Mouse (Mus musculus): ENCODE measurements around the gene Nell1.

Gene Nell1

DNA sequence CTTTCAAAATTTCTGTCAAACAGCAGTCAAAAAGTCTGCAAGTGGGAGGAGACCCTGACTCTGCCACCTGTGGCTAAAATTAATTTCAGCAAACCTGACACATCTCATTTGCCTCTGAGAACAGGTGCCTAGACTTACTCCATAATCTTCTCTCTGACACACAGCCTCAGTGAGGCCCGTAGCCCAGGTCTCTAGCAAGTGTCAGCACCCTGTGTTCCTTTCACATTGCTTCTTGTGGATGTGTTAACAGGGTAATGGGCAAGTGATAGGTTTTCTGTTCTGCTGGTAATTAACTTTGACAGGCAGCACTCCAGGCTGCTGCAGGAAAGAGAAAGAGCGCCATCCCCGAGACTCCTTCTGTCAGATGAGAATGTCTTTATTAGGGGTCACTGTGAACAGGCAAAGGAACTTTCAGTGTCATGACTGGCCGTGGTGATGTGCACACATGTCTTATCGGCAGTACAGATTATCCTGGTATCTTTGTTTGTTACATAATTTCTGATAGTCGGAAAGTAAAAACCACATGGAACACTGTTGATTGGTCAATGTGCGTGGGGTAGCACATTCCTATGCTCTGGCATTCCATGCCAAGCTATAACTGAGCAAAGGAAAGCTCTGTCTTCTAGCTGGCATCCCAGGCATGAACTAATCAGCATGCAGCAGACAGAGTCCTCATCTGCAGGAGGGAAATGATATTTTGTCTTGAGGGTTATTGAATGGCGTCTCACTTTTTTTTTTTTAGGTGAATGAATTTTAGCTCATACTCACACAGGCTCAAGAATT lies 614.2 kb downstream of the Nell1 start:
- DNase-seq = no peak

DNA sequence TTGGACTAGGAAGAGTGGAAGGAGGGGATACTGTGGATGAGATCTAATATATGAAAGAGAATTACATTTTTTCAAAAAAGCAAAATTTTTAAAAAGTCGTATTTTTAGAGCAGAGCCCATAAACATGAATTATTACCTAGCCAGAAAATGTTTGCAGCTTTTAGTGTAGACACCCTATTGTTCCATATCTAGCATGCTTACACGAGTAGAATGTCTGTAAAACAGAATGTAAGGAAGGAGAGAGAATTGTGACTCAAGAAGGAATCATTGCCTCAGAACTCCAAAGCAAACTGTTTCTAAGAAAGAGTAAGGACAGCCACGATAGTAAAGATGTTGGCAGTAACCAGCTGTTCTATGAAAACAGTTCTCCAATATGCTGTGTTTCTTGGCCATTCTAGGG lies 624.2 kb downstream of the Nell1 start, which contains the start of gene 4933405O20Rik:
Gene 4933405O20Rik (plus strand): TSS at position 301 of the 400 bp plus-strand sequence.
- no peak for DNase-seq

DNA sequence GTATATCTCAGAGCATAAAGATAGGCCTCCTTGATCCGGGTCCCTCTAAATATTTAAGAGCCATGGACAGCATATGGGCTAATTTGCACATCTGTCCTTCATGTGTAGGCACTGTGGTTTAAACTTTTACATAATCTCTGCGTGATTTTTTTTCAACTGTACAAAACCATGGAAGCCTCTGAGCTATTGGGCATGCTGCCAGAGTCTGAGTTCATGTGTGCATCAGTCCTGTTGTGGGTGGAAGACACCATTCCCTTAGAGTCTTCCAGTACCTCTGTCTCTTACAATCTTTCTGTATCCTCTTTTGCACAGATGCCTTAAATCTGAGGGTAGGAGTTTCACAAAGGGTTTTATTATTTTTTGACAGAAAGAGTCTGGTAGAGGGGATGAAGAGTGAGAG lies 639.4 kb downstream of the Nell1 start:
- DNase-seq = no peak

DNA sequence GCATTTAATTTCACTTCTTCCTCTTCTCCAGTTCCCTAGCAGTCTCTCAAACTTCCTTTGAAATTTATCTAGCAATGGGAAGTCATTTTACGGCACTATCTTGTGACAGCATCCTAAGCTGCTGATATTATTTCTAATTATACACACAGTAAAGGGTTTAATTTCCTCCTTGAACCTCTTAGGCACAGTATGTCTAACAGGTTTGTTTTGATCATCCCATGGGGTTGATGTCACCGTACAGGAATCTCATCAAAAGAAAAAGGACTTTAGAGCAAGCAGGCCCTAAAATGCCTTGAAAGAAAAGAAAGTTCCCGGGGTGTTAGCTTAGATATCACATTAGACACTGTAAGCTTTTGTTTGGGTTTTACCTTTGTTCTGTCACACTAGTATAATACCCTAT lies 654.5 kb downstream of the Nell1 start:
- no peak for DNase-seq

DNA sequence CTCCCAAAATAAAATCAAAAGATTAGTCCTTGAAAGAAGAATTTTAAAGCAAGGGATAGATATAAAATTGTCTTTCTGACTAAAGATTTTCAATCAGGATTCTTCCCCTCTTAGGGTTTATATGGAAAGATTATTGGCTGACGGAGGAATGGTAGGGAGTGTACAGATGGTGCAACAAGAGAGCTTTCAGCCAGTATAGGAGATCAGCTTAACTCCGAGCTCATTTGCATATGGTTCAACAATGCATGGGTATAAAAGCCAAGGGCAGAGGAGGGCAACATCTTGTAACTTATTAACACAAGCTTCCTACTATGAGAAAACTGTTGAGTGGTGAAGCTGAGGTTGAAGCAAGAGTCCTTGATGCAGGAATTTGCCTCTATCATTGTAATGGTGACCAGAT lies 658.5 kb downstream of the Nell1 start:
- no peak for DNase-seq

DNA sequence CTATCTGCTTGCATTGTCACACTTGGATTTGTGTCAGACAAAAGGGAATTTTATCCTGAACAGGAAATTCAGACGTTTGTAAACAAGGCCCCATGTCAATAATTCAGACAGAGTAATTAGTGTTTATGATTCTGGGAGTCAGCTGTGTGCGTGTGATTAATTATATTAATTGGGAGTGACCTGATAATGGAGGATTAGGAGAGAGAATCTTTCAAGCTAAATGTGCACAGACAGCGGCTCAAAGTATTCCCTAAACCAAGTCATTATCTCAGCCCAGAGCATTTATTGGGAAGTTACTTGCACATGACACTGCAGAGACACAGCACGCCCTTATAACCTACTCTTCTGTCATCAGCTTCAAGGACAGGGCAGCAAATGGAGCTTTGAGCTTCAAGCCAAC lies 697.6 kb downstream of the Nell1 start:
- DNase-seq = no peak

DNA sequence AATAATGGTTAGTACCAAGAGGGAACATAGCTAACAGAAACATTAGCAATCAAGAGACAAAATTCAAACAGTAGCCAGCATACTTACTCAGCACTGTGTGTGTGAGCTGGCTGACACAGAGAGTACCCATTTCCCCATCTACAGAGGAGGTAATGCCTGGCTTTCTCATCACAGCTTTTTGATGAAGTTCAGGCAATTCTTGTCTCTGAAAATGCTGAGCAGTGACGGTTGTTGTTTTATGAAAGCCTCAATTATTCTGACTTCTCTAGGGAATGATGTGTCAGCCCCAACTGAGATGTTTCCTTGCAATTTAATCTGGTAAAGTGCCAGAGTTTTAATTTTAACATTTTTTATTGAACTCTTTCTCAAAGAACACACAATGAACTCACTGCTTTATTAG lies 700.8 kb downstream of the Nell1 start:
- DNase-seq = no peak

DNA sequence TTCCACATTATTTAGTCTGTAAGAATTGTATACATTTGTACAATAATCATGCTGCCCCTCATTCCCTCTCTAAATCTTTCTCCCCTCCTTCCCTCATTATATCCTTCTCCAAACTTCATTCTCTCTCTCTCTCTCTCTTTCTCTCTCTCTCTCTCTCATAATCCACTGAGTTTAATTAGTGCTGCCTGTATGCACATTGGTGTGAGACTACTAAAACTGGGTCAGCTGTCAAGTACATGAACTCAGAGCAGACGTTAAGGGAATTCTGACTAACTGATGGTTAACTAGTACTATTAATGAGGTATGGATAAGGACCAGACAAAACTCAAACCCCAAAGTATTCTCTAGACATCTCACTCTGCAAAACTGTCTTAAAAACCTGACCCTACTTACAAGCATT lies 702.8 kb downstream of the Nell1 start:
- DNase-seq = no peak

DNA sequence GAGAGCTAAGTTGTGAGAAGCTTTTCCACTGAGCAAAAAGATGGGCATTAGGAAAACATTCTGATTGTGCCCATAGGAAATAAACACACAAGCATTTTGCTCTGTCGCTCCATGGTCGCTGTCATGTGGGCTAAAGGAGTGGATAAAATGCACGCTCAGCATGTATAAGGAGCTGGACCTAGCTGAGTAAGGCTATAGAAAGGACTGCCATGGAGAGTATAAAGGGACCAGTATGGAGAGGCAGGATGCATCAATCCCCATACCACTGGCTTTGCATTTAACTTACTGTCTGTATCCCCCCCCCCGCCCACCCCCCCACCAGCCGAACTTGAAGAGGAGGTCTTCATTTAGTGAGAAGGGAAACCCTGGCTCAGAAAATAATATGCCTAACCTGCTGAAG lies 711.7 kb downstream of the Nell1 start:
- no peak for DNase-seq

DNA sequence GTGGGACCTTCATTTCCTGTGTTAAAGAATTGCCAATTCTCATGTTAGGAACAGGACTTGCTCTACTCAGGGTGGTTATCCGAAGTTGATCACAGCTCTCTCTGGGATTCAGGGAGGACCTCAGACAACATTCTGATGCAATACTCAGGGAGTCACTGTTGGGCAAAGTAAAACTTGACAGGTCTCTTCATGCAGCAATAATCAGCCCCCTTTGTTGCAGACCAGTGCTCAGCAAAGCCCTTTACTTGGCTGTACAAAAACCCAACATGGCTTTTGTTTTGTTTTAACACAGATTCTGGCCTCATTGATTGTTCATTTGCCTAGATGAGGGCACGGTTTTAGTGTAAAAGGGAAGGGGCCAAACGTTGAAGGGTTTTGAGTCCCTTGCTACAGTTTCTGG lies 750.5 kb downstream of the Nell1 start:
- no peak for DNase-seq

DNA sequence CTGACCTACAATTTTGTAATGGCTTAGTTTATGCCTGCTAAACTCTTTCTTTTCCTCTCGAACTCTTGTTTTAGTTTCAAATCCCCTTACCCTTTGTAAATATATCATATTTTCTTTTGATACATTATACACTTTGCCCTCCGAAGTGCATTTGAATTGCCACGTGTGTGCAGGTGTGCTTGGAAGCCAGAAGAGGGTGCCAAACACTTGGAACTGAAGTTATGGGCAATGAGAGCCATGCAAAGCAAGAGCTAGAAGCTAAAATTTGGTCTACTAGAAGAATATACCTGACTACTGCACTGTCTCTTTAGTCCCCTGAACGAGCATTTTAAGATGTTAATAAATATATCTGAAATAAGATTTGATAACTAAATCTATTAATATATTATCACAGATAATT lies 756.3 kb downstream of the Nell1 start:
- no peak for DNase-seq

DNA sequence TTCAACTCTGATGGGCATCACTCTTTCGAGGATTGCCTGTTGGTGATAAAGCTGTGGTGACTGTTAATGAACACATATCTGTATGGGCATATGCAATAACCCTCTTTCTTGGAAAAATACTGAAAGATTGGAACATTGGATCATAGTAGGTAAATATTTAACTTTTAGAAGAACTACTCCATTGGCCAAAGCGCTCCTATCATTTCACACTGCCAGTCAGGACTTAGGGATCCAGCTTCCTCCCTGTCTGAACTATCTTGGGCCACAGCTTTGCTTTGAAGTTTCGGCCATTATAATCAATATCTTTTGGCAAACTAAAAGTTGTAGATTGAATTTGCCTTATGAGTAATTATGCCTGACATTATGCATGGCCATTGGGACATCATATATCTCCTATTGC lies 780.9 kb downstream of the Nell1 start:
- no peak for DNase-seq

DNA sequence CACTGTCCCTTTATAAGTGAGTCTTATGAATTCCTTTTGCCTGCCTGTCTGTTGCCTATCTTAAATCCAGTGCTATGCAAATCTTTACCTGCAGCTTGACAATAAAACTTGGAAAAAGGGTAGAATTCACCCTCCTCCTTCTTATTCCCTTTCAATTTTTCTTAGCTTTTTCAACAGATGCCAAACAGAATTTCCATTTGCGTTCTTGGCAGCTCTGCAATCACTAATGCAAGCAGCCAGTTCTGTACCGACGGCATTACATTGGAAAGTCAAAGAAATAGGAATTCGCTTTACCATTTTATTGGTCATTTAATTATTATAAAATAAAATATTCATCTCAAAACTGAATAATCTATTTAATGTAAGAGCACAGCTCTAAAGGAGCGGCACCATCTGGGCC lies 781.7 kb downstream of the Nell1 start:
- no peak for DNase-seq

DNA sequence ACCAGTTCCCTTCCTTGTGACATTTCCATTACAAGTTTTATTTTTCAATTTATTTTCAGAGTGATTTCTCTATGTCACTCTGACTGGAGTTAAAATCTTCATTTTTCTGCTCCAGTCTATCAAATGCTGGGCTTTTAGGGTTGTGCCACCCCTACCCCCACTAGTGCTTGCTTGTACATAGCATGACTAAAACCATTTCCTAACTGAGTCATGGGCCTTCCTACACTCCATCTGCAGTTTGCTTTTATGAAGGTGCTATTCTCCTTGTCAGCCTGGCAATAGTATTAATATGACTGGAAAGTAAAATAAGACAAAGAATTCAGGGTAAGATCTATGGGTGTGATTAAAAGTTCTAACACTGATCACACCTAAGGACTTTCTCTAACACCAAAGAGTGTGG lies 798.9 kb downstream of the Nell1 start:
- DNase-seq = no peak

DNA sequence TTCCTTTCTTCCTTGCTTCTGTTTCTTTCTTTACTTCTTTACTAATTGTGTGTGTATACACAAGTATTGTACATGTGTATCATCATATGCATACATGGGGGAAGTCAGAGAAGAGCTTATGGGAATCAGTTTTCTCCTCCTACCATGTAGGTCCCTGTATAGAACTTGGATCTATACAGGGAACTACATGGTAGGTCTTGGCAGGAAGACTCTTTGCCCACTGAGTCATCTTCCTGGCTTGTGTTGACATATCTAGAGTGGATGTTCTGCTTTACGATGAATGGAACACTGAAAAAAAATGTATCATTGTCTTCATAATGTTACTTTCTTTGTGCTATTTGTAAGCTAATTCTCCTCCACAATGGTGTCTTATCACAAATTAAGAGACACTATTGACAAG lies 806.4 kb downstream of the Nell1 start:
- no peak for DNase-seq

DNA sequence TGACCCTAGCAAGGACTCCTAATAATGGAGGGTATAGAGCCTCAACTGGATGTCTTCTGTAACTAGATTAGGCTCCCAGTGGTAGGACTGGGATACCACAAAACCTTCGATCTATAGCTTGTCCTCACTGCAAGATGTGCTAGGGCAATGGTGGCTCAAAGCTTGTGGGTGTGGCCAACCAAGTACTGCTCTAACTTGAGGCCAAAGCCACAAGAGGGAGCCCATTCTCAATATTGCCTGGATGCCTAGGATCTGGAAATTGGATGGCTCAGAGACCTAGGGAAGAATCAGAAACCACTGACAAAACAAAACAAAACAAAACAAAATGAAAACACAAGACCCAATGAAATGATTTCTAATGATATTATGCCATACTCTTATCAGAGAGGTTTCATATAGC lies 809.0 kb downstream of the Nell1 start:
- DNase-seq = no peak

DNA sequence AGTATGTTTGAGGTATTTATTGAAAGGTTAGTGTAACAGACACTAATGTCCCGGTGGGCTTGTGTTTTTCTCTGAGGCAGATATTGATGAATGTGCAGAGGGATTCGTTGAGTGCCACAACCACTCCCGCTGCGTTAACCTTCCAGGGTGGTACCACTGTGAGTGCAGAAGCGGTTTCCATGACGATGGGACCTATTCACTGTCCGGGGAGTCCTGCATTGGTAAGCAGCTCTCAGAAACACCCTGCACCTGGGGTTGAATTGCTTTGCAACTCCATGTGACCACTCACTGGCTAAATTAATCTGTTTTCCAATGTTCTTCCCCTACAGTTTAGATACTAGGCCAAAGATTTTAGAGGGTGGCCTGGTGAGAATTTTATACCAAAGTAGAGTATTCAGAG lies 851.5 kb downstream of the Nell1 start:
- no peak for DNase-seq

DNA sequence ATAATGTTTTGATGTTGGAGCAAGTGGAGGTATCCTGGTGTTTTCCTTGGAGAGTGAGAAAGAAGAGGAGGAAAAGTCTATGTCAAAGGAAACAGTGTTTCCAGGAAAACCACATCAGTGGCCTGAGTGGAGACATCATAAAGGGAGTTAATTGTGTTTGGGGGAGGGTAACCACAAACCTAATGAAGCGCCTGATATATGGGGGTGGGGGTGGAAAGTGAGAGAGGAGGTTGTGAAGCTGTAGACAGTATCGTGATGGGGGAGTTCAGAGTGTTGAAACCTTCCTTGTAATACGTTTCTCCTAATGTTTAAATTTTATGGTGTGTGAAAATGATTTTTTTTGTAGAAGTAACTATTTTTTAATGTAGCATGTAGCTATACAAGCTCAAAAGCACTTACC lies 858.1 kb downstream of the Nell1 start:
- no peak for DNase-seq

DNA sequence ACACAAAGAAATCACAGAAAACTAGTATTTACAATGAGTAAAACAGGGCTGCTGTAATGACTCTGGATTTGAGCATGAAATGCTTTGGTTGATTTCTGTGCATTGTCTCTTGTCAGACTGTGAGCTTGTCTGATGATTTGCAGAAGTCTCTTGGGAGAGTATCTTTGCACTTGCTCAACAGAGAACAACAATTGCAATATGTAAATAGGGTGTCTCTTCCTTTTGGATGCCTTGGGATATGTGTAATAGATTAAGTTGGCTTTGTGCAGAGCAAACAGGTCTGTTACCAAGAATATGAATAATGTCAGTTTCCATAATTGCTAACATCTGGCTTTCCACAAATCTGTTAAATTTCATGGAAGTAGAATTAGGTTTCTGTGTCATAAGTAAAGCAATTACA lies 868.0 kb downstream of the Nell1 start:
- no peak for DNase-seq

DNA sequence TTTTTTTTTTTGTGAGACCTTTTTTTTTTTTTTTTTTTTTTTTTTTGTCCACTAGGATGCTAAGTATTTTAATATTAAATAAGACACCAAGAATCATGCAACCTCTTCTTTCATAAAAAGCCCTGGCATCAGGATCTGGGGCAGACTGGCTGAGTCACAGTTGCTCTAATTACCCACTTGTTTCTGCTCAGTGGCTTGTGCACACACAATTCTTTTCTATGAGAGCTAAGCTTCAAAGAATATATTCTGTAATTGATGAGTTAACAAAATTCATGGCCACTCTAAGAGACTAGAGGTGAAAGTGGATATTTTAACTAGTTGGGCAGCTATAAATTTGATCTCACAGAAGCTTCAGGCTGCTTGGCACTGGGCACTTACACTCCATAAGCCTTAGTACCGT lies 873.3 kb downstream of the Nell1 start:
- DNase-seq = no peak

DNA sequence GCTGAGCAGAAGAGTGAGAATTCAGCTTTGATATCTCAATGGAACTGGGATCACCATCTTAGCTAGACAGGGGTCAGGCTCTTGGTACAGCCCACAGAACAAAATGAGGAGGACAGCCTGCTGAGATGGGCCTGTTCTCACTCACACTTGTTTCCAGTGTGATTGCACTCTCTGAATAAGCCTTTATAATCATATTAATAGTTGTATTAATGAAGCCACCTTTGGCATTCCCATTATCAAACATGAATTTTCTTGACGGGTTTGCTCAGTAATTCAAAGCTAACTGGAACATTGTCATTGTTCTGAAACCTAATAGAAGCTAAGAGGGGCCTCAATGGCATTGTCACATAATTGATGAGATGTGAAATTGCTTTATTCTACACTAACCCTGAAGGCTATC lies 875.6 kb downstream of the Nell1 start:
- DNase-seq = no peak

DNA sequence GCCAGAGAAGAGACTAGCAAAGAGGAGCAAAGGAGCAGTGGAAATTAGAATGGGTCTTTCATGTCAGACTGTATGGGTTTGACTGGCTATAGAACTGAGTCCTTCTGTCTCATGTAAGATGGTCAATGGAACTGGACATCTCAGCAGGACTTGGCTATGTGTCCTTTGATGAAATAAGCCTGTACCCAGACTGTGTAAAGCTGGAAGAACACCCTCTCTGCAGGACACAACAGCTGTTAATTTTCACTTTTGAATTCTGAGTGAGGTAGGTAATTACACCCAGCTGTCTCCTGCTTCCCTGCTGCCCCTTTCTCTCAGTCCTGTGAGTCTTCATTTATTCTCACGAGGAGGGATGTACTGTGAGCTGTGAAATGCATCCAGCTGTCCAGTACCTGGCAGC lies 895.5 kb downstream of the Nell1 start:
- no peak for DNase-seq

DNA sequence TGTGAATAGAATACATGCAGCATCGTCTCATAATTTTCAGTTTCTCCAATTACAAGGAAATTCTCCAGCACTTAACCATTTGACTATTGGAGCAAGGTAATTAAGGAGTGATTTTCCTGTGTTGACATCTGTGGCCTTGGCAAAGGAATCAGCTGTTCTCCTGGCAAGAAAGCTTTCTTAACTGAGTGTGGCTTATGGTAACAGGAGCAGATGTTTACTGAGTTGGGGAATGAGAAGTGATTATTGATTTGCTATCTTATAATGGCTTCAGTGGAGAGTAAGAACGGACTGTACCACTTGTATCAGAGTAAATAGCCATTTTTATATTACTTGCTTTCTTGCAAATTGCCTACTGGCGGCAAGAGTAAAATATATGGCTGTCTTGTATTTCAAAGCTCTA lies 913.0 kb downstream of the Nell1 start:
- DNase-seq = no peak

DNA sequence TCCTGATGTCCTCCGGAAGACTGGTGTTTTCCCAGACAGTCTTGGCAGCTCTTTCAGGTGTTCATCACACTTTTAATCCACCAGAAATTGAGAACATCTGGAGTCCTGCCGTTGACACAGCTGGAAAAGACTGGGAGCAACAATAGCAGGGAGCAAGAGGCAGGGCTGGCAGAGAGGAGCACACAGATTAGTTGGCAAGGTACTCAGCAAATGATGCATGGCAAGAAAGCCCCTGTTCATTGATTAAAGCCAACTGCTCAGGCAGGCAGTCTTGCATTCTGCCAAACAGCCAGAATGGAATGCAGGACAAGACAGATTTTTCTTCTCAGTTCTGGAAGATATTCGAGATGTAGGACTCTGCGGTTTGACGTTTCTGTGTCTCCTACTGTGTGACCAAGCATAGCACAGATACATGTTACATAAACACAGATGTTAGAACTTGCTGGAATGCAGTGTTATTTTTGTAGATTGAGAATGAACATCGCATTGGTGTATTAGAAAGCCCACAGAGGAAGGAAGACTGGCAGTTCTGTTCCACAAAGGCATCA lies 925.0 kb downstream of the Nell1 start:
- DNase-seq = no peak

Measured in thymus, postnatal 4 days (tissue).